Mouse (Mus musculus): ENCODE data around the gene Scgb2b2. TPM values are rescaled to one million over a fixed set of nuclear protein-coding genes. Genes with fewer than 3 reads are reported as not detected.

The Scgb2b2 gene
- not detected for total RNA-seq (2023)

GRCm38 (mm10) chr7:31290208-31290607, at the start of gene Scgb2b2:
Gene Scgb2b2, plus strand, starts transcription at chr7:31290508.

DNA sequence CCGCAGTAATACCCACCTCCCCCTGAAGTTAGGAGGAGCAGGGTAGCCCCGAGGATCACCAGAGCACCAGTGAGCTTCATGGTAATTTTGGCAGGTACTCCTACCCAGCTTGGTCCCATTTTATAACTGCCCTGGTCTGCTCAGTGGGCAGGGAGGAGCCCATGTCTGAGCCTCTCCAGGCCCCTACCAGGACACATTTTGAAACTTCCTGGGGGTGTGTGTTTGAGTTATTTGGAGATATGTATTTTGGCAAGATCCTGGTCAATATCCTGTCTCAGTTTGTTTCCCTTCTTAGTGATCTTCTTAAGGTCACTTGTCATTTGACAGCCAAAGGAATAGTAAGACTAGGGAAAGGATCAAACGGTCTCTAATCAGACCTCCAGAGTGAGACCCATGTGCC, 1.4 kb downstream of the Scgb2b2 start, which contains the start of gene Scgb1b2:
Gene Scgb1b2, minus strand, starts transcription at position 101 of the 400 bp plus-strand sequence.

Other genes with a start within 250 kb of the Scgb2b2 start
- gene Fxyd5, start 248.0 kb upstream of the Scgb2b2 start, total RNA-seq (2023): 1,000 to 10,000 TPM; 1,032 to 1,279 TPM
- gene Fxyd7, start 239.0 kb upstream of the Scgb2b2 start, total RNA-seq (2023): not detected
- gene Fxyd1, start 233.3 kb upstream of the Scgb2b2 start, total RNA-seq (2023): not detected
- 1 to 10 TPM; 1.7 to 1.9 TPM for gene Lgi4, start 231.2 kb upstream of the Scgb2b2 start, total RNA-seq (2023)
- not detected for gene Fxyd3, start 213.8 kb upstream of the Scgb2b2 start, total RNA-seq (2023)
- 10 to 100 TPM in 1 of 2 experiments, 1 to 10 TPM in 1; 9.1 to 15.9 TPM for gene Hpn, start 175.2 kb upstream of the Scgb2b2 start, total RNA-seq (2023)
- 10 to 100 TPM; 23.9 to 35.9 TPM for gene Scn1b, start 163.5 kb upstream of the Scgb2b2 start, total RNA-seq (2023)
- 100 to 1,000 TPM in 1 of 2 experiments, 10 to 100 TPM in 1; 98.0 to 105 TPM for gene Gramd1a, start 134.6 kb upstream of the Scgb2b2 start, total RNA-seq (2023)
- not detected for gene Scgb1b2, start 1.3 kb downstream of the Scgb2b2 start, total RNA-seq (2023)
- gene Scgb2b3, start 71.6 kb downstream of the Scgb2b2 start, total RNA-seq (2023): not detected
- gene Scgb1b3, start 85.1 kb downstream of the Scgb2b2 start, total RNA-seq (2023): not detected

Data from monocyte, adult 59 days (primary cell).